Mouse (Mus musculus): ENCODE measurements around the gene Scn11a.

Scn11a gene

DNA sequence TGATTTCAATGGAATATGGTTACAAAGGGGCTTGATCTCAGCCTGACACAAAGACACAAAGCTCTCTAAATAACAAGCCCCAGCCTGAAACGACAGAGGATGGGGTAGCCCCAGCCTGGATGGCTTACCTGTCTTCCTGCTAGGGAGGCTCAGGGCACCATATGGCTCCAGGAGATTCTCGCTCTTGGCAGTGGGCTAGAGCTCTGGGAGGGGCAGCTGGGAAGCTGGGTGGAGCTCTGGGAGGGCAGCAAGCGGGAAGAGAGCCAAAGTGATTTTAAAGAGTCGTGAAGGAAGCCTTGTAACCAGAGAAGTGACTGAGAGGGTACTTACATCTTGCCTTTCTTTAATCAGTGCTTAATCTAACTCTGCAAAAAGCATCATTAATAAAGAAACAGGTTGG lies at the start of gene Scn11a:
Gene Scn11a, minus strand, starts transcription at position 160 of the 400 bp plus-strand sequence.
- DNase-seq, result no peak

DNA sequence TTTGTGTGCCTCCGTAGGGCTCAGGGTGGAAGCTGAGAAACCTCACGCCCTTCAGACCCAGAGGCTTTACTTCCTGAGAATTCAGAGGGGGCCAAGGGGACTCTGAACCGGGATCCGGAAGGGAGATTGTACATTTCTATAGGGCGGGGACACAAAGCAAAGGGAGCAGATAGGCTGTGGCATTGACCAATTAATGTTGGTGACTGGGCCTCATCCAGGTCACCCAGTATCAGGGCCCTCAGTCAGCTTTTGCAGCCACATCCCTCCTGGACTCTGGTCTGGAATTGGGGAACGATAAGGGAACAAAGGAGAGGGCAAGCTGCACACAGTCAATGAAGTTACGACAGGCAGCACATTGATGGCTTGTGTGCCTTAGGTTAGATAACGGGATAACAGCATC lies 28.9 kb upstream of the Scn11a start:
- no peak for DNase-seq

DNA sequence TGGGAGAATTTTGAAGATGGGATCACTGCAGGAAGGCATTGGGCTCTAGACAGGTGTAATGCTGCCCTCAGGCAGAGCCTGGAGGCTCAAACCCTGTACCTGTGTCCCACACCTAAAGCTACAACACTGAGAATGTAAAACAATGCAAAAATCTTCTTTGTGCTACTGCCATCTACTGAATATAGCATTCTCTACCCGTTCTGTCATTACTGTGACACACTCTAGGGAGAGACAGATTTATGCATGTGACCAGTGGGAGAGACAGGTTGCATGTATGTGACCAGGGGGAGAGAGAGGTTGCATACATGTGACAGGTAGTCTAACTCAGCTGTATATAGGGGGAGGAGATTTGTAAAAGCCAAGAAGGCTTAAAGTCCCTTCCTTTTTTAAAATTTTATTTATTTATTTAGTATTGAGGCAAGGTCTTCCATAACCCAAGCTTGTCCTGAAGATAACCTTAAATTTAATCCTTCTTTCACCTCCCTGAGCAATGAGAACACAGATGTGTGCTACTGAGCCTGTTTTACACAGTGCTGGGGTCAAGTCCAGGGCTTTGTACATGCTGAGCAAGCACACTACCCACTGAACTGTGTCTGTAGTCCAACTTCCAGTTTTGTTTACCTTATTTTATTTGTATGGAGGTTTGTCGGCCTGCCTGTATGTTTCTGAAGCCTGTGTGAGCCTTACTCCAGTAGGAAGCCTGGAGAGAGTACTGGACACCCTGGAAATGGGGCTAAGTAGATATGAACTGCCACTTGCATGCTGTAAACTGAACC lies 28.0 kb upstream of the Scn11a start:
- DNase-seq, result no peak

DNA sequence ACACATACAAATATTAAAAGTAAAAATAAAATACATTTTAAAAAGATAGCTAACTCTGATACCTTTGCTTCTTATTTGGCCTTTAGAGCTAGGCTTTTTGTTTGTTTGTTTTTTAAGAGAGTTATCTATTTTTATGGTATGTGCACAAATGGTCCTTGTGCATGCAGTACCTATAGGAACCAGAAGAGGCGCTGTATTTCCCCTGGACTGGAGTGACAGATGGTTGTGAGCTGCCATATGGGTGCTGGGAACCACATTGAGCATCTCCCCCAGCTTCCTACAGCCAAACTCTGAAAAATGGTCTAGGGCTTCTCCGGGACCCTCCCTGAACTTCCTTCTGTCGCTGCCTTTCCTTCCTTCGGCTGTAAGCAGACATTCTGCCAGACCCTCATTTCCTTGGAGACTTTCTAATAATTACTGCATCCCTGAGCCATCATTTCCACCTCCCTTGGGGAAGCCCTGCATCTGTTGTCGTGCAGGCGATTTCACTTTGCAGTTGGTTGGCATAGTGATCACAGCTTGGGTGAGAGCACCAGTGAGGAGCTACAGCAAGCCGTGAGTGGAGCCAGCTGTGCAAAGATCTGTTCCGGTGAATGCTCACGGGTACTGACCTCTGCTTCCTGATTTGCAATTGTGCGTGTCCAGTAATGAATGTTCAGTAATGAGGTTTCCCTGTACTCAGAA lies 27.2 kb upstream of the Scn11a start:
- peak; percentile 30 for DNase-seq

DNA sequence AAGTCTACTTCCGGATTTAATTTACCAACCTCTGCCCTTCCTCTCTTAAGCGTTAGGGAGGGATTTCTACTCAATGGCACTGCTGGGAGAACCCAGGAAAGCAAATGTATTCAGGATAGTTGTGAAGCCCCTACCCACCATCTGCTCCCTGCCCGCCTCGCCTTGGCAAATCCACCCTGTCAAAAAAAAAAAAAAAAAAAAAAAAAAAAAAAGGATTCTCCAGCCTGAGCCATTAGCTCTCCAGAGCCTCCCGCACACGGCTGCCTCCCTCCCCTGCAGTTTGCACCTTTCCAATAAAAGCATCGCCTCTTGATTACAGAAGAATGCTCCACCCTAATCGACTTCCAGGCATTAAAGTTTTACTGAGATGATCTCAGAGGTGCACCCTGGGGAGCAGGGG lies 24.0 kb upstream of the Scn11a start:
- no peak for DNase-seq

DNA sequence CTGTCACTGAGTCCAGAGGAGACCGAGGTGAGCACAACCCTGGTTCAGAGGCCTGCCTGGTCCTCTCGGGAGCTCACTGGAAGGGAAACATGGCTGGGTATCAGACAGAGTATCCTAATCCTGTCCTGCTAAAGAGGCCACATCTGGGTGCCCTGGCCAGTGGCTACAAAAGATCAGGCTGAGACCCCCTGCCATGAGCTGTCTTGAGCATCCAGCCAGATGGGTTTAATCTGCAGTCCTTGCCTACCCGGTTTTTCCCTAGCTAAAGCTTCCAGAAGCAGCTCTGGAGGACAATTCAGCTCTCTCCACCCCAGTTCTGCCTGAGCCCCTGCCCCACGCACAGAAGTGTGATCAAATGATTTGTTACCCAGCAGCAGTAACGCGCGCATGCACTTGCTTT lies 23.4 kb upstream of the Scn11a start:
- no peak for DNase-seq

DNA sequence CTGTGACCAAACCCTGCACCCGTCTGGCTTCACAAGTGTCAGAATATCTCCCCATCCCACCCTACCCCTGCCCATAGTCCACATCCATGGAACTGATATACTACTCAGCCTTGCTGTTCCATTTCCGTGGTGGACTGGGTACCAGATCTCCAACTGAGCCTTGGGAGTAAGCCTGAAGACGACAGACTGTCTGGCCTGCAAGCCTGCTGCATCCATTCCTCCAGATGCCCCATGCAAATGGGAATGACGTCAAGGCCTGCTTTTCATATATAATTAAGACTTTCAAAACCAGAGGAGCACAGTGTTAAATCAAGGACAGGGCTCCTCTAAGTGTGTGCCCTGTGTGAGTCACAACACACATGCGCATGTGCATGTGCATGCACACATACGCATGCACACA lies 21.9 kb upstream of the Scn11a start:
- DNase-seq, result no peak

DNA sequence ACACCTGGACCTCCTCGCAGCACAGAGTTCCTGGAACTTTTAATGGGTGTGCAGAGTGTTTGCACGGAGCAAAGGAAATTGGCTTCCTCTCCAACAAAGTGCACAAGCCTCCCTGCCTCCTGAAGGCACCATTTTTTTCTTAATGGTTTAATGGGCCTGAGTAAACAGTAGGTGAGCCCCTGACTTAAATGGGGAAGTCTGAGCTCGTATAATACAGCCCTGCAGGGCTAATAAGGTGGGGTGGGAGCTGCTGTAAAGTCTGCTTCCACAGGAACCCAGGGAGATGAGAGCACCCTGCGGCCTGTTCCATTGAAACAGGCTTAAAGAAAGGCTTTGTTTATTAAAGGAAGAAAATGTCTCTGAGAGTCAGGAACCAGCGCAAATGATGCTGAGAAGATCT lies 19.5 kb upstream of the Scn11a start:
- DNase-seq, result no peak

DNA sequence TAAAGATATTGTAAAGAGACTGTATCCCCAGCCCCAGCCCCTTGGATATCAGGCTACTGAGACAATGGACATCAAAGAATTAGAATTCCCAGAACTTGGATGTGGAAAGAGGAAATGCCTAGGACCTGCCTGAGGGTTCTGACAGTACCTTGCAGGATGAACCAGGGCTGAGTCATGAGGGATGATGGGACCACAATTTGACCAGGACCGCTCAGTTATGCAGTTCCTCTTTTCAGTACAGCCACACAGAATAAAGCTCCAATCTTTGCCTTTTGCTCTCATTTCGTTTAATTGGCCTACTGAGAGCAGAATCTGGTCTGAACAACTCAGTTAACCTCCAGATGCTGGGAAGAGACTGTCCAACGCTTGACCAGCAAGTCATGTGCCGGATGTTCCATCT lies 18.3 kb upstream of the Scn11a start:
- no peak for DNase-seq

DNA sequence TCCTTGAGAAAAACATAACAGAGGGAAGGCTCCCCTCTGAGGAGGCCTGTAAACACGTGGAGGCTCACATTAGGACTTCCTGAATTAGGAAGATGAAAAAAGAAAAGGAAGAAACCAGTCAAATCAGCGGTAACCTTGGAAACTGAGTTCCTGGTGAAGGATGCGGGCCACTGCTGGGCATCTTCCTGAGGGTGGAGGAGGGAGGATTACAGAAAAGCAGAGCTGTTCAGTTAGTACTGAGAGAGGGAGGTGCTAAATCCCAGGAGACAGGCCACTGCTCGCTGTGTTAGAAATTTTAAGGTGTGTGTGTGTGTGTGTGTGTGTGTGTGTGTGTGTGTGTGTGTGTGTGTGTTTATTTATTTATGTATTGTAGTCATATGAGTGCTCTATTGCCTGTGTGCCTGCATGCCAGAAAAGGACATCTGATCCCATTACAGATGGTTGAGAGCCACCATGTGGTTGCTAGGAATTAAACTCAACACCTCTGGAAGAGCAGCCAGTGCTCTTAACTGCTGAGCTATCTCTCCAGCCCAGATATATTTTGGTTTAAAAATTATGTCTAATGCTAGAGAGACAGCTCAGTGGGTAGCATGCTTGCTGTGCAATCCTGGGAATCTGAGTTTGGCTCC lies 17.4 kb upstream of the Scn11a start:
- no peak for DNase-seq

DNA sequence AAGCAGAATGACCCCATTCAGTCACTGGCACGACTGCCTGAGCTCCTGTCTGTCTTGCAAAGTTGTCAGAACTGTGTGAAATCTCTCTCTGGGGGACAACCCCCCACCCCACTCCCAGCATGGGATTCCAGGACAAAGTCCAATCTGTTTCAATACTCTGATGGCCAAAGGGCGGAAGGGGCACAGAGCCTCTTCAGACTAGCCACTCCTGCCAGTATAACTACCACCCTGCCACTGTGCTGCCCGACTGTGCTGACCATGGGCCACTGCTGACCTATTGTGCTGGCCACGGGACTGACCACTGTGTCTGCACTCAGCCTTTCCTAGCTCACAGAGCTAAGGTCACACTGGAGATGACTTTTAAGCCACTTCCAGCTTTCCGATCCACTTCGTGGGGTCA lies 16.8 kb upstream of the Scn11a start:
- DNase-seq, result no peak

DNA sequence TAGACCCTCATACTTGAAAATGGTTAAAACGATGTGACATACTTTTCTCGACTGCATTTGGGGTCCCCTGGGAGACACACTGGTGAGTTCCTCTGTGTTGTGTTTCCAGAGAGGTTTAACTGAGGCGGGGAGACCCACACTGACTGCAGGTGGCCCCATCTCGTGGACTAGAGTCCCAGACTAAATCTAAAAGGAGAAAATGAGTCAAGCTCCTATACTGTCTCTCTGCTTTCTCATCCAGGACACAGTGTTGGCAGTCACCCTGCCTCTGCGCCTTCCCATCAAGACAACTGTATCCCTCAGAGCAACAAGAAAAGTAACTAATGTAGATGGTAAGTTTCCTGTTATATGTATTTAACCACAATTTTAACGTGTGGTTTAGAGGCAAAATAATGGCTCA lies 15.9 kb upstream of the Scn11a start:
- DNase-seq, result no peak

DNA sequence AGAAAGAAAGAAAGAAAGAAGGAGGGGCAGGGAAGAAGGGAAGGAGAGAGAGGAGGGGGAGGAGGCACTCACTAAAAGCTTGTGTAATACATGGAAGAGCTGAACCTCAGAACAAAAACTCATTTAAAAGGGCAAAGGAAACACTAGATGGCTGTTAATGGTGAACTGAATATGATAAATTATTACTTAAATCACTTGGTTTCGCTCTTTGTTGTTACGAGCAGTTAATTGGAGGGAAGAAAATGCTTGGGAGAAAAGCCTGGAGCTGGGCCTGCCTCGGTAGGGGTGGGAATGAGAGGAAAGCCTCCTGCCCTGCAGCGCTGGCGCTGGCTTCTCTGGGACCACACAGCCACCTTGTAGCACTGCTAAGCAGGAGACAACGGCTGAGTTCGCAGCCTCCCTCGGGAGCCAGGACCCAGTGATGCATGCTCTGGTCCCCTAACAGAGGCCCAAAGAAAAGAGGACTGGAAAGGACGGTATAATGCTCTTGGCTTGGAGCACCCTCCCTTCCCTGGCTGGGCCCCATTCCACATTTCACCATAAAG lies 10.4 kb upstream of the Scn11a start:
- DNase-seq, result no peak

DNA sequence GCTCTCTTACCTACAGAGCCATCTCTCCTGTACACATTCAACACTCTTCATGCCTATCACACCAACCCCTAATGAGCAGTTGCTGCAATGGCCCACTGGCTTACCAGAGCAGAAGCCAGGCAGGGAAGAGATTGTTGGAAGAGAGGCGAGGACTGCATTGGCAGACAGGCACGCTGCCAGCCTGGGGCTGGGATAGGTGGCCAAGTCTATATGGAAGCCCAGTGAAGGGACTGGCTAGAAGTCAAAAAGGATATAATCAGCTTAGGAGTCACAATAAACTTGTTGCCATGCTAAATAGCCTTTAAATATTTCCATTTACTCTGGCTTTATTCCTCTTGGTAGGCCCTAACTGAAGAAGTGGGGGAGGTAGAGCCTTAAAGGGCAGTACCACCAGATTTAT lies 5.7 kb upstream of the Scn11a start:
- no peak for DNase-seq

DNA sequence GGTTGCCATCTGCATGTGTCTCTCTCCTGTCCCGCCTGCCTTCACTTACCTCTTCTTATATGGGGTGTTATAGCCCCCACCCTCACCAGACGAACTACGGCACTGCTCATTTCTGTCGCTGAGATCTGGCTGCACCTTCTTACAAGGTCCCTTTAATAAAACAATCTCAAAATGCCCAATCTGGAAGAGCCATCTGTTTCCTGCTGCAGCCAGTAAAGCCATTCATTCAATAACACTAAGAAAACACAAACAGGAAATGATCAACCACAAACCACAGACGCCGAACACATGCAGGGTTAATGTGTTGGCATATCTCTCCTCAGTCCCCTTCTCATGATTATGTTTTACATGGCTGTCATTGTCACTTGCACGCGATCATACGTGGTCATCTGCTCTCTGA lies 1.5 kb downstream of the Scn11a start:
- DNase-seq, result no peak

DNA sequence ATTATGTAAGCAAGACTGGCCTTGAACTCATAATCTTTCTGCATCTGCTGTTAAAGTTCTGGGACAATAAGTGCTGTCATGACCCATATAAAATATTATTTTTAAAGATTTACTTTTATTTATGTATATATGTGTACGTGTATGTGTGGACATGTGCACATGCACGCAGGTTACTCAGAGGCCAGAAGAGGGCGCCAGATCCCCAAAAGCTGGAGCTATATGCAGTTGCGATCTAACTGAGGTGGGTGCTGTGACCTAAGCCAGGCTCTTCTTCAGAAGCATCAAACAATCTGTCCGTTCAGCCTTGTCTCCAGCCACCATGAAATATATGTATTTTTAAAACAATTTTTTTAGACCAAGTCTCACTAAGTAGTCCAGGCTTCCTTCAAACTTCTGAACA lies 11.6 kb downstream of the Scn11a start:
- no peak for DNase-seq

DNA sequence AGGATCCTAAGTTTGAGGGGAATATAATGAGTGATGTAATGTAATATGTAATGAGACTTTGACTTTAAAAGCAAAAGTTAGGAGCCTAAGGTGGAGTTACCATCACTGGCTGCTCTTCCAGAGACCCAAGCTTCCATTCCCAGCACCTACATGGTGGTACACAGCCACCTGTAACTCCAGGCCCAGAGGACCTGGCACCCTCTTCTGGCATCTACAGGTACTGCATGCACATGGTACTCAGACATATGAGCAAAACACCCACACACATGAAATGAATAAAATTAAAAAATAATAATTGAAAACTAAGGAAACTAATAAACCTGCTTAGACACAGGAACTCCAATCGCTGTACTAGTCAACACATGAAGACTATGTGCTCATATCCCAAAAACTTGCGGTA lies 18.8 kb downstream of the Scn11a start:
- no peak for DNase-seq

DNA sequence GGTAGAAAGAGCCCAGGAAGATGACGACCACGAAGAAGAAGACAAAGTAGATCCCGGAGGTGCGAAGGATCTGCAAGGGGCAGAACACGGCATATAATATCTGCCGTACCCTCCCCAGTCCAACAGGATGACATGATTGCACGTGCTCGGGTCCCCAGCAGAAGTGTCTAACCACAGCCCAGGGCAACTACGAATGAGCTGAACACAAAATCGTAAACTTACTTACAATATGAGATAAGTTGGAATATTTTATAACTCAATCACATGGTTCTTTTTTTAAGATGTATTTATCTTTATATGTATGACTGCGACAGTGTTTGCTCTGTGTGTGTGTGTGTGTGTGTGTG lies 20.8 kb downstream of the Scn11a start:
- no peak for DNase-seq

DNA sequence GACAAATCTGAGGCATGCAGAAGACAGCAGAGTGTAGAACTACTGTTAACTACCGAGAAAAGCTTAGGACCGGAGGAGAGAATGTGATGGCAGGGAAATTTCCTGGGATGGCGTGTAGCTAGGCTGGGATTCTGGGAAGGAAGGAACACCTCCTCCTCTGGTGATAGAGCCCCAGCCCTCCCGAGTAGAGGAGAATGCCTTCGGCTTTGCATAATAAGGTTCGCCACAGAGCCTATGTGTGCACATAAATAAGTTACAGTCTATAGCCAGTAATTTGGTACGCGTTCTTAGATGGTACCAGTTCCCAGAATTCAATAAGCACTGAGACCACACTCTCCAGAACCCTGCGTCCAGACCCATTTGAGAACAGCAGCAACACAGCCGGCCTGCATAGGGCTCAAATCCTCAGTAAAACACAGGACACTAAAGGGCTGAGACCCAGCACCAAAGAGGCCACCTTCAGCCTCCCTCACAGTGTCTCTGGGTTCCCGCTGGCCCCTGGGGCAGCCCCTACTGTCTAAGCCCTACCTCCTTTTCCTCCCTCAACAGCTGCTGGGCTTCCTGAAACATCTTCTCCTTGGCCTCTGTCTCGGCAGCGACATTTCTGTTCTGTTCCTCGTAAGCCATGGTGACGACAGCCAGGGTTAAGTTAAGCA lies 21.3 kb downstream of the Scn11a start:
- DNase-seq, result no peak

DNA sequence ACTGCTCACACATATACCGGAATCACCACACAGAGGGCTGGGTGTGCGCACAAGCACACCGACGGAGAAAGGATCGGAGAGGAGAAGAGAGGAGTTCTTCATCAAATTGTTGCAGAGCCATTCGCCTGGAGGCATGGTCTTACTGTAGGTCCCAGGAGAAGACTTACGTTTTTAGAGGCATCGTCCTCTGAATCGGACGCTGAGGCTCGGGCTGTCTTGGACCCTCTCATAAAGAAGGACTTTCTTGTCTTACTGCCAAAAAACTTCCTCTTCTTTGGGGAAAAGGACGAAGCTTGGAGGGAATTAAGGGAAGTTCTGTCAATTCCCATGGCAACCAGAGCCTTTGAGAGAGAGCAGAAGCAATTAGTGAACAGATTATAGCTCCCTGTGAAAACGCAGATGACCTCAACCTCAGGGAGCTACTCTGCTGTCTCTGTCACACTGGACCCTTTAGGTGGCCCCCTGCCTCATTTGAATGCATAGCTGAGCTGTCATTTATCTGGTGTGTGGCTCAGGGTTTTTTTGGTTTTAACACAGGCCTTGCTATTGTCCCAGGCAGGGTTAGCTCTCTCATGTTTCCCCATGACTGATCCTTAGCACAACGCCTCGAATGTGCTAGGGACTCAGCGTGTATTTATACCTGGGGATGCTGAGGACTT lies 22.0 kb downstream of the Scn11a start:
- DNase-seq, result peak; percentile 2

DNA sequence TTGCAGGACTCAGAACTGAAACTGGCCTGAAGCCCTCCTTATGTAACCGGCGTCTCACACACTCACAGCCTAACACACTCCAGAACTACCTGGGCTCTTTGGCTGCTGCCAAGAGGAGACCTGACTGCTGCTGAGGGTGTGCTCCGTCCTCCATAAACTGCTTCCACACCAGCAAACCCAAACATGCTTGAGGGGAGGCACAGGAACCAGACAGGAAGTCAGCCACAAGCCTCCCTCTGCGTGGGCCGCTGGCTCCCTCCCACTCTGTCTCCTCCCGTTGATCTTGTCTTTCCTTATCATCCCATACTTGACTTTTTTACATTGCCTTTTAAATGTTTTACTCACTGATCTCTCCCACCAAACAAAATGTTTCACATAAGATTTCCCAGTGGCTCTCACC lies 23.8 kb downstream of the Scn11a start:
- no peak for DNase-seq

DNA sequence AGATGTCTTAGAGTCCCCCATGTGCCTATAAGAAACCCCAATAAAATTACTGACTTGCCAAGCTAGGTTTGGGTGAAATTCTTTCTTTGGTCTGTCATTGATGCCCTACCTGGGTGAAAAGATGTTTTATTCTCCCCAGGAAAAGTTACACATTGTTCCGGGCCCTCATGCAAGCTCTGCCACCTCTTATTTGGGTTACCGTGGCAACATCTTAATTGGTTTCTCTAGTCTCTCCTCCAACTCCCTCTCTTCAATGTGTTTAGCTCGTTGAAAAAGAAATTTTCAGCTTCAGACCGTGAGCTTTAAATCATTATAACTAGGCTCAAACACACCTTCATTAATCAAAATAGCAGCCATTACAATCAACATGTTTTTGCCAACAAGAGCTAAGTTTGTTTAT lies 28.5 kb downstream of the Scn11a start:
- no peak for DNase-seq

Measured in layer of hippocampus, adult 9-11 months (tissue).